Mouse (Mus musculus) stomach, postnatal 0 days (tissue): Measurements from ENCODE around the gene Katnbl1. TPM values are rescaled to one million over a fixed set of nuclear protein-coding genes. Genes with fewer than 3 reads are reported as not detected.
A peak's percentile ranks its signal among the peaks of the same experiment; 100 is the strongest.

Experiments
- ATAC-seq: fragments of 200-750 bp; cut with Nextera tagmentation; 2 replicates; pipeline ENCODE4 v1.8.0; 2017; ENCODE audit not compliant: low FRiP score, low TSS enrichment
- DNase-seq: peaks from one replicate; pipeline ENCODE4 v3.0.0-alpha.2; 2016; ENCODE audit warnings: low spot score
- H3K27ac ChIP-seq: fragments of 300-500 bp; sonication (generic); replicated peaks from 2 replicates; pipeline ENCODE4 v1.5.1; 2014; ENCODE audit warnings: mild to moderate bottlenecking, control low read depth
- H3K27me3 ChIP-seq: fragments of 300-500 bp; sonication (generic); 2 replicates; pipeline ENCODE4 v1.6.1; 2014; ENCODE audit warnings: low read length; ENCODE audit not compliant: control insufficient read depth, insufficient read depth
- H3K36me3 ChIP-seq: fragments of 300-500 bp; sonication (generic); 2 replicates; pipeline ENCODE4 v1.6.1; 2014; ENCODE audit warnings: low read length, mixed read lengths; ENCODE audit not compliant: control insufficient read depth, insufficient read depth
- H3K4me1 ChIP-seq: fragments of 300-500 bp; sonication (generic); replicated peaks from 2 replicates; pipeline ENCODE4 v1.6.1; 2014; ENCODE audit warnings: antibody characterized with exemption; ENCODE audit not compliant: control insufficient read depth, insufficient read depth
- H3K4me2 ChIP-seq: fragments of 300-500 bp; sonication (generic); replicated peaks from 2 replicates; pipeline ENCODE4 v1.6.1; 2014; ENCODE audit warnings: low read depth, mild to moderate bottlenecking, control low read depth, moderate library complexity
- H3K4me3 ChIP-seq: fragments of 300-500 bp; sonication (generic); 2 replicates; pipeline ENCODE4 v1.5.1; 2014; ENCODE audit warnings: low read depth, low read length, control low read depth
- H3K9ac ChIP-seq: fragments of 300-500 bp; sonication (generic); 2 replicates; pipeline ENCODE4 v1.6.1; 2014; ENCODE audit warnings: mild to moderate bottlenecking, low read length, control low read depth, mixed read lengths
- H3K9me3 ChIP-seq: fragments of 300-500 bp; sonication (generic); 2 replicates; pipeline ENCODE4 v1.6.1; 2016; ENCODE audit warnings: low read length; ENCODE audit not compliant: control insufficient read depth
- CTCF ChIP-seq: IDR thresholded peaks from 2 replicates; pipeline ENCODE4 v1.5.1; 2016; ENCODE audit warnings: antibody characterized with exemption, low read depth, mild to moderate bottlenecking, moderate library complexity
- EP300 ChIP-seq: optimal IDR thresholded peaks from 2 replicates; pipeline ENCODE3; 2016; ENCODE audit warnings: antibody characterized with exemption
- WGBS: fragments of 180-500 bp; shearing (Covaris S2); extraction: QIAGEN DNeasy Blood & Tissue Kit; methylation state at CpG from one replicate; pipeline ENCODE4 v1.1.7; 2014; 5-methylcytosine and 5-hydroxymethylcytosine counted together
- polyA plus RNA-seq: library from polyadenylated mRNA; unstranded; fragments of >200 nt; fragmentation: Nextera tagmentation; extraction: Ambion mirVana; gene quantifications from 2 replicates; pipeline ENCODE4 v1.2.1, GENCODE M21; 2015

The Katnbl1 gene
- polyA plus RNA-seq, 1 experiment from 2014 or later: 25.8 TPM

- WGBS: 1% methylated on average over 46 of the region's 46 CpGs
- peak within 1 kb of the TSS; percentile 83 for H3K9ac ChIP-seq
- H3K9me3 ChIP-seq: no peaks in the 10 kb centered on the region
- peak within 1 kb of the TSS; percentile 75 for H3K27ac ChIP-seq
- TF ChIP-seq EP300 (no peak), CTCF (no peak)
- DNase-seq (peak; percentile 94), ATAC-seq (peak; percentile 91)
- H3K36me3 ChIP-seq: no peaks in the 10 kb centered on the region; the same call in 1 of the 2 replicates
- no peaks in the 10 kb centered on the region for H3K4me1 ChIP-seq
- peak within 1 kb of the TSS; percentile 72 for H3K4me3 ChIP-seq
- H3K27me3 ChIP-seq: no peaks in the 10 kb centered on the region
- peak within 1 kb of the TSS; percentile 65 for H3K4me2 ChIP-seq
These were observed 11.0 kb upstream of the Katnbl1 start, which contains the start of gene Emc4 for GRCm38 (mm10) chr2:112367726-112368673. Gene Emc4 (minus strand): TSS chr2:112368027.

GRCm38 (mm10) chr2:112369941-112370340, 9.1 kb upstream of the Katnbl1 start:
- H3K9me3 ChIP-seq: no peaks in the 10 kb centered on the region
- DNase-seq (no peak), ATAC-seq (no peak)
- no peak for TF ChIP-seq CTCF
- TF ChIP-seq EP300: no peak
- H3K27ac ChIP-seq: no peak overlapping the region
- H3K9ac ChIP-seq: no peak overlapping the region
- no peak overlapping the region for H3K4me3 ChIP-seq
- no peaks in the 10 kb centered on the region for H3K4me1 ChIP-seq
- no peaks in the 10 kb centered on the region for H3K36me3 ChIP-seq
- no peaks in the 10 kb centered on the region for H3K27me3 ChIP-seq
- 39% methylated on average over 5 of the region's 5 CpGs for WGBS
- H3K4me2 ChIP-seq: no peak overlapping the region

GRCm38 (mm10) chr2:112373141-112373540, 5.9 kb upstream of the Katnbl1 start:
- no peaks in the 10 kb centered on the region for H3K27me3 ChIP-seq
- peak; percentile 57; the same call in 1 of the 2 replicates for ATAC-seq
- TF ChIP-seq CTCF (no peak), EP300 (peak; percentile 17)

GRCm38 (mm10) chr2:112374610-112375009, 4.4 kb upstream of the Katnbl1 start:
- H3K9ac ChIP-seq: no peak overlapping the region
- ATAC-seq (no peak), DNase-seq (no peak)
- TF ChIP-seq CTCF: no peak
- no peak for TF ChIP-seq EP300
- WGBS: 50% methylated on average over 5 of the region's 5 CpGs
- no peaks in the 10 kb centered on the region for H3K9me3 ChIP-seq
- H3K4me1 ChIP-seq: no peaks in the 10 kb centered on the region
- H3K36me3 ChIP-seq: no peaks in the 10 kb centered on the region
- no peak overlapping the region for H3K4me3 ChIP-seq
- no peaks in the 10 kb centered on the region for H3K27me3 ChIP-seq
- no peak overlapping the region for H3K4me2 ChIP-seq
- H3K27ac ChIP-seq: no peak overlapping the region

More at GRCm38 (mm10) chr2:112373141-112373540, 5.9 kb upstream of the Katnbl1 start:
- WGBS: 40% methylated on average over 4 of the region's 4 CpGs
- no peak overlapping the region for H3K4me2 ChIP-seq
- no peak overlapping the region for H3K9ac ChIP-seq
- H3K4me3 ChIP-seq: no peak overlapping the region
- H3K9me3 ChIP-seq: no peaks in the 10 kb centered on the region
- no peaks in the 10 kb centered on the region for H3K36me3 ChIP-seq
- no peaks in the 10 kb centered on the region for H3K4me1 ChIP-seq
- no peak overlapping the region for H3K27ac ChIP-seq
- no peak for DNase-seq

DNA sequence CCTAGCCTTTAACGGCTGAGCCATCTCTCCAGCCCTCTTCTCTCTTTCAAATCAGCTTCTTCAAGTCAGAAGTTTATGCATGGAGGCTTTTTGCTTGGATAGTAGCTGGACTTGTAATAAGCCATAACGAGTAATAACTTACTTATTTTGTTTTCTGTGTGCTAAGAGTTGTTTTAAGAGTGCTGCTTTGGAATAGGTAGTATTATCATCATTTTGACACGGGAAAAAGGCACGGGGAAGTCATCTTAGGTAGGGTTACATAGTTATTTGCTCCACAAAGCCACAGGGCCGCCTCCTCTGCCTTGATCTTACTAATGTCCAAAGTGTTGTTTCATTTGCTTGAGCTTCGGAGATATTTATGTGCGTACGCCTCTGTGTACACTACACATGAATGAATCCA, 1.1 kb downstream of the Katnbl1 start:
- Histone ChIP-seq H3K4me3 (peak overlapping the region; percentile 86), H3K36me3 (no peaks in the 10 kb centered on the region), H3K27ac (no peak overlapping the region), H3K27me3 (no peaks in the 10 kb centered on the region), H3K9me3 (no peaks in the 10 kb centered on the region), H3K4me2 (peak overlapping the region; percentile 66), H3K9ac (peak overlapping the region; percentile 93), H3K4me1 (no peaks in the 10 kb centered on the region)
- TF ChIP-seq CTCF: no peak
- TF ChIP-seq EP300: no peak
- 18% methylated on average over 8 of the region's 8 CpGs for WGBS
- DNase-seq: no peak
- ATAC-seq: no peak

GRCm38 (mm10) chr2:112381219-112381618, 2.2 kb downstream of the Katnbl1 start:
- H3K4me1 ChIP-seq: no peaks in the 10 kb centered on the region
- WGBS: 100% methylated on average over 1 of the region's 1 CpGs
- no peak overlapping the region for H3K27ac ChIP-seq
- no peak for TF ChIP-seq CTCF
- no peak for TF ChIP-seq EP300
- H3K9ac ChIP-seq: no peak overlapping the region
- no peak overlapping the region for H3K4me2 ChIP-seq
- H3K36me3 ChIP-seq: no peaks in the 10 kb centered on the region
- ATAC-seq: no peak
- no peaks in the 10 kb centered on the region for H3K27me3 ChIP-seq
- H3K9me3 ChIP-seq: no peaks in the 10 kb centered on the region
- DNase-seq: no peak
- H3K4me3 ChIP-seq: no peak overlapping the region
